ENCODE assay signal across 21 mouse cellular contexts in genomic region chr2:156349286-156349848, GRCm38 (mm10). TPM values are rescaled to one million over a fixed set of nuclear protein-coding genes. Genes with fewer than 3 reads are reported as not detected.
DNase-seq lines count a peak whose midpoint lies in the region; ATAC-seq and TF ChIP-seq lines count a peak whose summit lies in the region.
"Had no signal": no experiment of that assay in that cellular context is flagged by ENCODE, and none has a peak within 500 bp of the region (broad histone marks: within the 10 kb centered on the region; RNA-seq: fewer than 3 reads in every experiment).

No protein-coding gene starts in this region.

- H3K36me3 ChIP-seq in forebrain, postnatal 0 days (ENCODE audit: insufficient read depth), result no peaks in the 10 kb centered on the region
- H3K36me3 ChIP-seq in forebrain, embryonic 11.5 days (ENCODE audit: control insufficient read depth, insufficient read depth, low read length), result no peaks in the 10 kb centered on the region
- no peaks in the 10 kb centered on the region for H3K36me3 ChIP-seq in hindbrain, postnatal 0 days (ENCODE audit: insufficient read depth, low read length)
- no peaks in the 10 kb centered on the region for H3K36me3 ChIP-seq in hindbrain, embryonic 11.5 days (ENCODE audit: control insufficient read depth, insufficient read depth, low read length)
- no peaks in the 10 kb centered on the region for H3K36me3 ChIP-seq in liver, embryonic 12.5 days
- H3K36me3 ChIP-seq: embryonic facial prominence, embryonic 13.5 days; hindbrain, embryonic 13.5 days had no signal

- H3K4me2 ChIP-seq in forebrain, postnatal 0 days (ENCODE audit: low read depth), result no peak overlapping the region
- H3K4me2 ChIP-seq in forebrain, embryonic 11.5 days (ENCODE audit: low read depth, low read length, severe bottlenecking), result no peak overlapping the region
- no peak overlapping the region for H3K4me2 ChIP-seq in hindbrain, postnatal 0 days (ENCODE audit: low read depth, low read length)
- H3K4me2 ChIP-seq in hindbrain, embryonic 11.5 days (replicated peaks; ENCODE audit: low read depth, low read length), result no peak overlapping the region
- H3K4me2 ChIP-seq in liver, embryonic 12.5 days, result no peak overlapping the region
- H3K4me2 ChIP-seq: embryonic facial prominence, embryonic 13.5 days; forebrain, embryonic 13.5 days; heart, embryonic 11.5 days; hindbrain, embryonic 13.5 days had no signal

- TF ChIP-seq CTCF in forebrain, postnatal 0 days (IDR thresholded peaks at IDR 0.05; ENCODE audit: low read depth), result no peak
- TF ChIP-seq CTCF in hindbrain, postnatal 0 days (IDR thresholded peaks at IDR 0.05; ENCODE audit: low read depth), result no peak

- no peak overlapping the region for H3K27ac ChIP-seq in forebrain, postnatal 0 days (ENCODE audit: low read depth, low read length)
- no peak overlapping the region for H3K27ac ChIP-seq in forebrain, embryonic 11.5 days (ENCODE audit: low read depth, low read length)
- peak overlapping the region; percentile 34; the same call in 1 of the 2 replicates for H3K27ac ChIP-seq in hindbrain, postnatal 0 days
- no peak overlapping the region for H3K27ac ChIP-seq in hindbrain, embryonic 11.5 days (ENCODE audit: low read depth, low read length)
- no peak overlapping the region for H3K27ac ChIP-seq in liver, embryonic 12.5 days
- H3K27ac ChIP-seq: embryonic facial prominence, embryonic 13.5 days; forebrain, embryonic 13.5 days; gastrocnemius, adult 2 months; hindbrain, embryonic 13.5 days had no signal

- no peaks in the 10 kb centered on the region for H3K4me1 ChIP-seq in forebrain, postnatal 0 days (ENCODE audit: insufficient read depth)
- H3K4me1 ChIP-seq in forebrain, embryonic 11.5 days (replicated peaks; ENCODE audit: control insufficient read depth, insufficient read depth, low read length), result no peaks in the 10 kb centered on the region
- H3K4me1 ChIP-seq in hindbrain, postnatal 0 days (ENCODE audit: insufficient read depth, low read length), result no peaks in the 10 kb centered on the region
- H3K4me1 ChIP-seq in hindbrain, embryonic 11.5 days (replicated peaks; ENCODE audit: control insufficient read depth, insufficient read depth, low read length), result no peaks in the 10 kb centered on the region
- H3K4me1 ChIP-seq in liver, embryonic 12.5 days, result peaks cover 6% of the 10 kb centered on the region; the same call in 1 of the 2 replicates
- H3K4me1 ChIP-seq: embryonic facial prominence, embryonic 13.5 days; forebrain, embryonic 13.5 days had no signal

- peak; percentile 36; the same call in 1 of the 2 replicates for ATAC-seq in forebrain, postnatal 0 days
- ATAC-seq in forebrain, embryonic 11.5 days (replicated peaks; ENCODE audit: low FRiP score), result no peak
- peak; percentile 68 for ATAC-seq in hindbrain, postnatal 0 days
- ATAC-seq in hindbrain, embryonic 11.5 days (ENCODE audit: low FRiP score), result no peak
- no peak for ATAC-seq in liver, embryonic 12.5 days
- ATAC-seq: forebrain, embryonic 13.5 days; intestine, embryonic 16.5 days had no signal

- H3K4me3 ChIP-seq in forebrain, postnatal 0 days (ENCODE audit: low read depth, low read length), result no peak overlapping the region
- H3K4me3 ChIP-seq in forebrain, embryonic 11.5 days (ENCODE audit: low read depth, low read length), result no peak overlapping the region
- H3K4me3 ChIP-seq in hindbrain, postnatal 0 days (ENCODE audit: low read length), result no peak overlapping the region
- H3K4me3 ChIP-seq in hindbrain, embryonic 11.5 days (ENCODE audit: low read depth, low read length), result no peak overlapping the region
- no peak overlapping the region for H3K4me3 ChIP-seq in liver, embryonic 12.5 days
- H3K4me3 ChIP-seq: embryonic facial prominence, embryonic 13.5 days; forebrain, embryonic 13.5 days; gastrocnemius, adult 2 months; hindbrain, embryonic 13.5 days had no signal

- DNase-seq in forebrain, postnatal 0 days, result no peak
- DNase-seq in forebrain, embryonic 11.5 days (ENCODE audit: low spot score), result no peak
- peak; percentile 59 for DNase-seq in hindbrain, postnatal 0 days (ENCODE audit: low spot score)
- no peak for DNase-seq in hindbrain, embryonic 11.5 days (ENCODE audit: low spot score)
- peak; percentile 58 for DNase-seq in left cerebral cortex, postnatal 4 days
- DNase-seq in left cerebral cortex, adult 8-10 months (ENCODE audit: low spot score in 2 of 2), result no peak
- peak; percentile 11 for DNase-seq in brain, adult 2 months (ENCODE audit: low read depth, low spot score)
- DNase-seq: adrenal gland, postnatal 10 days; cerebellum, adult 8-10 months; cerebellum, postnatal 36 days; gastrocnemius, adult 2 months; gastrocnemius, postnatal 25 days; heart, adult 18-20 months; kidney, adult 2 months had no signal

- no peaks in the 10 kb centered on the region for H3K9me3 ChIP-seq in forebrain, postnatal 0 days (ENCODE audit: low read length)
- no peaks in the 10 kb centered on the region for H3K9me3 ChIP-seq in forebrain, embryonic 11.5 days (ENCODE audit: control insufficient read depth, low read length)
- H3K9me3 ChIP-seq in hindbrain, postnatal 0 days (ENCODE audit: low read length), result no peaks in the 10 kb centered on the region
- H3K9me3 ChIP-seq in hindbrain, embryonic 11.5 days (ENCODE audit: control insufficient read depth, low read length), result no peaks in the 10 kb centered on the region
- H3K9me3 ChIP-seq in liver, embryonic 12.5 days (replicated peaks), result no peaks in the 10 kb centered on the region
- H3K9me3 ChIP-seq: embryonic facial prominence, embryonic 13.5 days; forebrain, embryonic 13.5 days; hindbrain, embryonic 13.5 days had no signal

- intact Hi-C loops in left cerebral cortex, postnatal 4 days (cut with DNase I), result no loop called here

- H3K9ac ChIP-seq in forebrain, postnatal 0 days, result no peak overlapping the region
- H3K9ac ChIP-seq in forebrain, embryonic 11.5 days (ENCODE audit: low read length), result no peak overlapping the region
- no peak overlapping the region for H3K9ac ChIP-seq in hindbrain, postnatal 0 days (replicated peaks; ENCODE audit: low read length)
- no peak overlapping the region for H3K9ac ChIP-seq in hindbrain, embryonic 11.5 days (ENCODE audit: low read depth, low read length)
- no peak overlapping the region for H3K9ac ChIP-seq in liver, embryonic 12.5 days
- H3K9ac ChIP-seq: embryonic facial prominence, embryonic 13.5 days; forebrain, embryonic 13.5 days; hindbrain, embryonic 13.5 days had no signal

- WGBS in forebrain, postnatal 0 days, result 74% methylated on average over 4 of the region's 4 CpGs
- 87% methylated on average over 4 of the region's 4 CpGs for WGBS in forebrain, embryonic 11.5 days
- WGBS in hindbrain, postnatal 0 days, result 55% methylated on average over 4 of the region's 4 CpGs
- 88% methylated on average over 4 of the region's 4 CpGs for WGBS in hindbrain, embryonic 11.5 days
- 78% methylated on average over 4 of the region's 4 CpGs for WGBS in liver, embryonic 12.5 days (ENCODE audit: insufficient replicate concordance)

- no peaks in the 10 kb centered on the region for H3K27me3 ChIP-seq in forebrain, postnatal 0 days (ENCODE audit: insufficient read depth, low read length)
- H3K27me3 ChIP-seq in forebrain, embryonic 11.5 days (ENCODE audit: control insufficient read depth, insufficient read depth, low read length), result no peaks in the 10 kb centered on the region
- H3K27me3 ChIP-seq in hindbrain, postnatal 0 days (ENCODE audit: insufficient read depth, low read length), result no peaks in the 10 kb centered on the region
- H3K27me3 ChIP-seq in hindbrain, embryonic 11.5 days (ENCODE audit: control insufficient read depth, insufficient read depth, low read length), result no peaks in the 10 kb centered on the region
- H3K27me3 ChIP-seq in liver, embryonic 12.5 days (replicated peaks), result no peaks in the 10 kb centered on the region
- H3K27me3 ChIP-seq: CH12.LX; embryonic facial prominence, embryonic 13.5 days; forebrain, embryonic 13.5 days; hindbrain, embryonic 13.5 days had no signal

RNA-seq across cellular contexts. Expression of gene Scand1, which starts 36.9 kb away (rescaled TPM):
- 204 and 242 TPM in 2 replicates for total RNA-seq in forebrain, postnatal 0 days (2014; rRNA removed)
- 134 and 170 TPM in 2 replicates for polyA plus RNA-seq in forebrain, postnatal 0 days (2015; fragmentation: Nextera tagmentation; extraction: Ambion mirVana)
- 78.0 and 84.0 TPM in 2 replicates for polyA plus RNA-seq in forebrain, embryonic 11.5 days (2014; fragmentation: Nextera tagmentation; extraction: Ambion mirVana)
- 348 and 377 TPM in 2 replicates for total RNA-seq in hindbrain, postnatal 0 days (2014; rRNA removed)
- polyA plus RNA-seq in hindbrain, postnatal 0 days (2015; fragmentation: Nextera tagmentation; extraction: Ambion mirVana), result 129 and 132 TPM in 2 replicates
- polyA plus RNA-seq in hindbrain, embryonic 11.5 days (2014; fragmentation: Nextera tagmentation; extraction: Ambion mirVana), result 81.9 and 87.2 TPM in 2 replicates
- total RNA-seq in left cerebral cortex, postnatal 4 days (2021), result 100 to 1,000 TPM in 1 of 2 experiments, 10 to 100 TPM in 1; 96.9 to 106 TPM
- total RNA-seq in left cerebral cortex, adult 8-10 months (2022), result 10 to 100 TPM; 65.6 to 78.5 (median 72.1) TPM
- polyA plus RNA-seq in liver, embryonic 12.5 days (2016; fragmentation: Nextera tagmentation; extraction: Ambion mirVana), result 57.4 and 65.1 TPM in 2 replicates

RNA-seq across cellular contexts. Expression of gene Cnbd2, which starts 37.3 kb away (rescaled TPM):
- total RNA-seq in forebrain, postnatal 0 days (2014; rRNA removed), result 3.9 and 7.0 TPM in 2 replicates
- 9.1 and 10.0 TPM in 2 replicates for polyA plus RNA-seq in forebrain, postnatal 0 days (2015; fragmentation: Nextera tagmentation; extraction: Ambion mirVana)
- 3.6 and 4.5 TPM in 2 replicates for polyA plus RNA-seq in forebrain, embryonic 11.5 days (2014; fragmentation: Nextera tagmentation; extraction: Ambion mirVana)
- total RNA-seq in hindbrain, postnatal 0 days (2014; rRNA removed), result 1.7 and 3.3 TPM in 2 replicates
- polyA plus RNA-seq in hindbrain, postnatal 0 days (2015; fragmentation: Nextera tagmentation; extraction: Ambion mirVana), result 7.9 and 8.2 TPM in 2 replicates
- 4.4 and 4.6 TPM in 2 replicates for polyA plus RNA-seq in hindbrain, embryonic 11.5 days (2014; fragmentation: Nextera tagmentation; extraction: Ambion mirVana)
- 1 to 10 TPM; 4.1 to 4.7 TPM for total RNA-seq in left cerebral cortex, postnatal 4 days (2021)
- 1 to 10 TPM; 4.5 to 8.3 (median 7.3) TPM for total RNA-seq in left cerebral cortex, adult 8-10 months (2022)
- polyA plus RNA-seq in liver, embryonic 12.5 days (2016; fragmentation: Nextera tagmentation; extraction: Ambion mirVana), result 2.0 TPM in 2 replicates

Comparison
In these comparisons a context has a peak if more than half of its experiments do, and no peak if none do; other contexts are left out.
1. ATAC-seq: peak in forebrain, postnatal 0 days (single experiment) and hindbrain, postnatal 0 days (single experiment); none in forebrain, embryonic 11.5 days (single experiment), hindbrain, embryonic 11.5 days (single experiment) and liver, embryonic 12.5 days (single experiment).
2. DNase-seq: peak in hindbrain, postnatal 0 days (single experiment), left cerebral cortex, postnatal 4 days (single experiment) and brain, adult 2 months (single experiment); none in forebrain, postnatal 0 days (single experiment), forebrain, embryonic 11.5 days (single experiment), hindbrain, embryonic 11.5 days (single experiment) and left cerebral cortex, adult 8-10 months (0 of 2).